Mouse (Mus musculus) ZHBTc4 (cell line): Measurements from ENCODE around the gene Pdzd8.
A peak's percentile ranks its signal among the peaks of the same experiment; 100 is the strongest.

ENCODE experiments used
- DNase-seq: peaks from one replicate; pipeline ENCODE4 v3.0.0-alpha.2; 2011; ENCODE audit warnings: low read depth, low spot score

The Pdzd8 gene

GRCm38 (mm10) chr19:59345658-59346283 is at the start of gene Pdzd8:
Gene Pdzd8 (minus strand): TSS chr19:59345780.
- DNase-seq: peak; percentile 94

- DNase-seq: no peak
Measured at GRCm38 (mm10) chr19:59393777-59394441, 48.3 kb upstream of the Pdzd8 start.

GRCm38 (mm10) chr19:59388847-59389606 is 43.4 kb upstream of the Pdzd8 start:
- DNase-seq: peak; percentile 78

- no peak for DNase-seq
Measured at GRCm38 (mm10) chr19:59388399-59388798, 42.8 kb upstream of the Pdzd8 start.

DNA sequence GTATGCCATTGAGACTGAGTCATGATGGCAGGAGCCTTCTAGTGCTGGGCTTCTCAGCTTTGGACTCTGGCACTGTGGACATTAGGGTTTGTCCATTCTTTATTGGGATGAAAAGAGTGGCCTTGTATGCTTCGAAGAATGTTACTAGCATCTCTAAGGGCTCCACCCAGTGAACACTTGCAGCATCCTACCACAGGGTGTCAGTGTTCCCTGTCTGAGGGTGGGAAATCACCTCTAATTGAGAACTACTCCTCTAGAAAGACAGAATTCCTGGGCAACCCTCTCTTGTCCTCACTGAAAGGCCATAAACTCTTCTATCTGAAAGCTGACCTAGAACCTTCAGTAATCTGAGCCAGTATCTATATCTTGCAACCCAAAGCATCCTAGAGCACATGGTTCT is 41.6 kb upstream of the Pdzd8 start:
- peak; percentile 49 for DNase-seq

DNA sequence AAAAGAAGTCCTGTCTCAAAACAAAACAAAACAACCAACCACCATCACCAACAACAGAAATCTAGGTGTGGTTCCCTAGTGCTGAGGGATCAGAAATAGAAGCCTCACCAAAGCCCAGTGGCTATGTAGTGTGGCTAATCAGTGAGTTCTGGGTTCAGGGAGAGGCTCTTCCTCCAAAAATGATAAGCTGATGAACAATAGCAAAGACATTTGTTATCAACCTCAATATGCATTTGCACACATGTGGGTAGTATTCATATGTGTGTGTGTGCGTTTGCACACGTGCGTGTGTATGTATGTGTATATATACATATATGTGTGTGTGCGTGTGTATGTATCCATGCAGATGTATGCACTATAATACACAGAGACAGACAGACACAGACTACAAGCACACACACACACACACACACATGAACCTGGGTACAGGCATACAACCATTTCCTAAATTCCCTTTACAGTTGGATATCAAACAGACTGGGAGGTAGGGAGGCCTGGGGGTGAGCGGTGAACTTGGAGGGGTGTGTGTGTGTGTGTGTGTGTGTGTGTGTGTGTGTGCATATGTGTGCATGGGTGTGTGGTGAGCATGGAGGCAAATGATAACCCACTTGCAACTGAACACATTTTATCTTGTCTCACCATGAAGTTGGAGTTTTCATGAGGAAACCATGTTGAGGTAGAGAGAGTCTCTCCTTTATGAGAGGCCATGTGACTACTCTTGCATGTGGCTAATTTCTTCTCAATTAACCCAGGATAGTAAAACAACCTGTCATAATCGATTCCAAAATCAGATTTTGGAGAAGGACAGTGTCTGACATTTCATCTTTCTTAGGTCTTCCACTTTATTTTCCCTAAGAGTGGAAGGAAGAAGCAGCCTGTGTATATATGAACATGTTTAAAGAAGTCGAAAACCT is 39.3 kb upstream of the Pdzd8 start:
- no peak for DNase-seq

DNA sequence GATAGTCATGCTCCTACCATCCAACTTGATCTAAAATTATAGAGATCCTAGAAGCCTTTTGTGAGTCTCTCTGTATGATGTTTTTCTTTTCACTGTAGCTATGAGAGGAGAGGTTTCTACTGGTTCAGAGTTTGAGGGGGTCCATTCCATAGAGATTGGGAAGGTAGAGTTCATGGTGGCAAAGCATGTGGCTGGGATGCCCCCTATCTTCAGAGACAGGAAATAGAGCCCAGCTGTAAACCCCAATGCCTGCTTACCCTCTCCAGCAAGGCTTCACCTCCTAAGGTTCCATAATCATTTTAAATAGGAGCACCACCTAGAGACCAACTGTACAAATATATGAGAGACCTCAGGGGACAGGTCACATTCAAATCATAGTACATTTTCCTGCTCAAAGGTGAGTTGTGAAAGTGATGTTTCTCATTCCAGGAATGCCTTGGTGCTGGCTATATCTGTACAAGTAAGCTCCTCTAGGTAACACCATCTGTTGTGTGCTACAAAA is 36.9 kb upstream of the Pdzd8 start:
- no peak for DNase-seq

DNA sequence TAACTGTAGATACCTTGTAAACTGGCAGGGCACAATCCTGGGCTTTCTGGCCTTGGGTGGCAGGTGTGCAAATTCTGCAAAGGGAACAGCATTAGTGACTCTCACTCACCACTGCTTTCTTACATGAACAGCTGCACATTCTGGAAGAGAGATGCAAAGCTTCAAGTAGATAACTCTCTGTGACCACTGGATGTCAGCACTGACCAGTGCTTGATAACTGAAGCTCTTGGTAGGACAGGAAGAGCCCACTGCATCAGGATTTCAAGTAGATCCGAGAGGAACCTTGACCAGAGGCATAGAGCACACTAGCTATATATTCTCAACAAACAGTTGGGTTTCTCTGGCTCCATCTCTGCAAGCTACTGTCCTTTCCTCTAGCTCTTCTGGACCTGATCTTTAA is 34.4 kb upstream of the Pdzd8 start:
- no peak for DNase-seq

DNA sequence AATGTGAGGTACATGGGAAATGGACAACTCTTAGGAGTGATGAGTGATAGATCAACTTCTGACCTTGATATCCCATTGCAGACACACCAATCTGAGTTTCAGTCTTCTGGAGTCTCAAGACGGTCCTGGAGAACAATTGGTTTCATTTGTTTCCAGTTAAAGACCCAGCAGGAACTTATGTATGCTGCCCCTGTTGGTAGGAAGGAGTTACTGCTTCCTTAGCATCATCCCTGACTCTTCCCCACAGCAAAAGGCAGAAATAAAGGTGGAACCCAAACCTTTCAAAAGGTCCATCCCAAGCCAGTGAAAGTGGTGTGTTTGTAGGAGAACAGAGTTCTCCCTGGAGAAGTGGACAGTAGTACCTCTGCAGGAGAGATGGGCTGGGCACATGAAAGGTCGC is 30.9 kb upstream of the Pdzd8 start:
- no peak for DNase-seq

- DNase-seq: no peak
Measured at GRCm38 (mm10) chr19:59374940-59375339, 29.4 kb upstream of the Pdzd8 start.

DNA sequence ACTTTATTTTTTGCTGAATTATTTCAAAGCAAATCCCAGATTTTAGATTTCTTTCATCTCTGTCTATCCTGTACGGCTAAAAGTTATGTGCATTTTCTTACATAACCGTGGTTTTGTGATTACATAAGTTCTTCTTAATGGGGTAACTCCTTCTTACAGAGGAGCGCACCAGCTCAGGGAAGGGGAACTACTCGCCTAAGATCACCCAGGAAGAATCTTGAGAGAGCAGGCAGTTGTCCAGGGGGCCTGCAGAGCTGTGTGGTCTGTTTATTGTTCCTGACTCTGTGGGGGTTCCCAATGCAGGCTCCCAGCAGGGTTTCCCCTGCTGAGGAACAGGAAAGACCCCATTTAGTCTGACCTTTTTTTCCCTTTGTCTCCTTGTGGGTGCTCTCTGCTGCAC is 27.3 kb upstream of the Pdzd8 start:
- DNase-seq: no peak

GRCm38 (mm10) chr19:59371016-59371415 is 25.4 kb upstream of the Pdzd8 start:
- DNase-seq: no peak

- no peak for DNase-seq
Measured at GRCm38 (mm10) chr19:59367892-59368291, 22.3 kb upstream of the Pdzd8 start.

GRCm38 (mm10) chr19:59366724-59367123 is 21.1 kb upstream of the Pdzd8 start:
- no peak for DNase-seq

DNA sequence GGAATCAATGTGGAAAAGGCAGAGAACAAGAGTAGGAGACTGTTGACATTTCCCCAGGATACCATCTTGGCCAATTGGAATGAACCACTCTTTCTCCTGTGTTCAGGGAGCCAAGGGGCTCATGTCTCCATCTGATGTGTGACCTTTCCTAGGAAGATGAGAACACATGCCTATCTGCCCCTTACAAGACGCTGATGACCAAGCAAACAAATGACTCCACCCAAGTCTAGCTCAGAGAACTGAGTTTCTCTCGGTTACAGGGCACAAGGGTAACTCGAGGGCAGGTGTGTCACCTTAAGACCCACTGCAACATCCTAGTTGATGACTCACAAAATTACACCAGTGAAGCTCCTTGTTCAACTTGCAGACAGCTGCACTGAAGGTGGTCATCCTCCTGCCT is 18.1 kb upstream of the Pdzd8 start:
- no peak for DNase-seq

- DNase-seq: no peak
Measured at GRCm38 (mm10) chr19:59362646-59363045, 17.1 kb upstream of the Pdzd8 start.

- no peak for DNase-seq
Measured at GRCm38 (mm10) chr19:59360486-59360896, 14.9 kb upstream of the Pdzd8 start.

DNA sequence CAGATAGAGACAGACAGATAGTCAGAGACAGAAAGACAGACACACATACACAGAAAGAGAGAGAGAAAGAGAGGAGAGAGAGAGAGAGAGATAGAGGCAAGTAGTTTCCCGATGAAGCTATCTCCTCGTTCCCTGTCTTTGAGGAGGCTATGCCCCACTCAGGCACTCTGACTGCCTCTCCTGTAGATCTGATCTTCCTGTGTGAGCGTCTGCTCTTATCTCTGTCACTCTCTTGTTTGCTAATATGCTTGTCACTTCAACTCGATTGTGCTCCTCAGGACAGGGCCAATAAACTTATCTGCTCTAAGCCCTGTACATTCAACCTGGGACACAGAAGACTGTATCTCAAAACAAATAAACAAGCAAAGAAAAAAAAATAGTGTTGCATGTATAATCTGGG is 13.6 kb upstream of the Pdzd8 start:
- no peak for DNase-seq

GRCm38 (mm10) chr19:59357878-59358277 is 12.3 kb upstream of the Pdzd8 start:
- DNase-seq: no peak

DNA sequence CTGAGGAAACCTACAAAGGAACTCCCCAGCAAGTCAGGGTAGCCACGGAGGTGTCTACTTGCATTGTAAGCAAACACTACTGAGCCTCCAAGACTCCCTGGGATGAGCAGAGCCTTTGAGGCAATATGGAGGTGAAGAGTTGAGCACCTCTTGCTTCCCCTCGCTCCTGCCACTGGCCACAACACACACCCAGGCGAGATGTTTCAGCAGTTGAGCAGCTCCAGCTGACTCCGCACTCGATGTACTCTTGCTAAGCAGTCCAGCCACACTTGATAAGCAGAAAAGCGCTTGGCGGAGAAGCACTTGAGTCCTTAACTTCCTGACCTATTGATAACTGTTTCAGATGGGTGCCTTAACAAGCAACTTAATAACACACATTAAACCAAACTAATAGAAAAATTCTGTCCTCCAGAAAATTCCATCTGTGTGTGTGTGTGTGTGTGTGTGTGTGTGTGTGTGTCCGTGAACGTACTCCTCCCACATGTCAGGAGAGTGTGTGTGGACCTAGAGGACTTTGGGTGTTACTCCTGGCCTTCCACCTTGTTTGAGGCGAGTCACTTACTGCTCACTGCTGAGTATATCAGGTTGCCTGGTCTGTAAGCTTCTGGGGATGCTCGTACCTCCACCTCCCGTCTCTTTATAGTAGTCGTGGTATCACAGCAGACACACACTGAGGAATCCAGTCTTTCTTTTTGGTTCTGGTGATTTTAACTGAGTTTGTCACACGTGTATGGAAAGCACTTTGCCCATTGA is 11.4 kb upstream of the Pdzd8 start:
- DNase-seq: no peak

DNA sequence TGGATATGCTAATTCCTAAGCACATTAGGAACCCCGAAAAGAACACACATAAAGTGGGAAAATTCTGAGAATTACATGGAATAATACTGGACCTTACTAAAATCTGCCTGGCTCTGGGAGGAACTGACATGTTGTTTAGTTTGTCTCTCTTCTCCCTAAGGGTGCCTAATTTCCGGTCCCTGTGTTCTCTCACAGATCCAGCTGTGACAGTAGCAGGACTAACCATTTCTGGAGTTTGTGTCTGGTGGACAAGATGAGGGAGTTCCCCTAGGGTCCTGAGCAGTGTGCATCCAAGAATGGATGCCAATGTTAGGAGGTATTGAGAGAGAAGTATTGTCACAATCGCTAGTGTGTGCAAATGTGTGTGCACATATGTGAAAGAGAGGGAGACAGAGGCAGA is 10.8 kb upstream of the Pdzd8 start:
- no peak for DNase-seq
